Mouse (Mus musculus) megakaryocyte, embryonic 14.5 days (primary cell): Measurements from ENCODE around the gene Vps45. TPM values are rescaled to one million over a fixed set of nuclear protein-coding genes. Genes with fewer than 3 reads are reported as not detected.
"Not testable (repeated sequence)": the region's sequence is repeated elsewhere in the genome, so short reads cannot be mapped to it uniquely, and the experiment has no call there.

Experiments
- H3K27me3 ChIP-seq: replicated peaks from 2 replicates; pipeline ENCODE3; 2012; ENCODE audit warnings: inconsistent platforms
- H3K36me3 ChIP-seq: replicated peaks from 2 replicates; pipeline ENCODE3; 2012; ENCODE audit warnings: low read length, inconsistent platforms, mixed read lengths
- H3K4me1 ChIP-seq: 2 replicates; pipeline ENCODE4 v1.6.1; 2012; ENCODE audit warnings: inconsistent platforms
- H3K4me3 ChIP-seq: replicated peaks from 2 replicates; pipeline ENCODE3; 2012; ENCODE audit warnings: moderate library complexity, mild to moderate bottlenecking, inconsistent platforms
- H3K9me3 ChIP-seq: 2 replicates; pipeline ENCODE4 v1.6.1; 2012; ENCODE audit warnings: inconsistent platforms
- FLI1 ChIP-seq: IDR thresholded peaks from 2 replicates; pipeline ENCODE4 v1.6.1; 2012; ENCODE audit warnings: low read length, inconsistent platforms, mixed read lengths
- GATA1 ChIP-seq: IDR thresholded peaks from 3 replicates; pipeline ENCODE4 v1.6.1; 2012; ENCODE audit warnings: mixed read lengths, low read length, inconsistent platforms, borderline replicate concordance
- polyA plus RNA-seq: library from polyadenylated mRNA; stranded (reverse); fragments of >175 nt; gene quantifications from 2 replicates; pipeline ENCODE4 v1.2.3, GENCODE M21; 2012; ENCODE audit warnings: low replicate concordance; ENCODE audit not compliant: insufficient read depth

Gene Vps45
- polyA plus RNA-seq, 1 experiment = 19.4 TPM

- H3K27me3 ChIP-seq = no peaks in the 10 kb centered on the region
- peaks cover 45% of the 10 kb centered on the region for H3K4me1 ChIP-seq
- H3K9me3 ChIP-seq = no peaks in the 10 kb centered on the region
- H3K4me3 ChIP-seq = no peak overlapping the region
- H3K36me3 ChIP-seq = no peaks in the 10 kb centered on the region
- TF ChIP-seq GATA1 = no peak
Measured at GRCm38 (mm10) chr3:96064217-96064616, 6.0 kb upstream of the Vps45 start.

GRCm38 (mm10) chr3:96063299-96063698 is 5.0 kb upstream of the Vps45 start:
- Histone ChIP-seq H3K4me1 (peaks cover 41% of the 10 kb centered on the region), H3K27me3 (no peaks in the 10 kb centered on the region), H3K4me3 (no peak overlapping the region), H3K36me3 (no peaks in the 10 kb centered on the region), H3K9me3 (no peaks in the 10 kb centered on the region)
- TF ChIP-seq GATA1 (no peak), FLI1 (no peak)

GRCm38 (mm10) chr3:96060146-96060545 is 1.9 kb upstream of the Vps45 start:
- Histone ChIP-seq H3K4me3 (no peak overlapping the region), H3K36me3 (peaks cover 17% of the 10 kb centered on the region), H3K9me3 (no peaks in the 10 kb centered on the region), H3K4me1 (peaks cover 44% of the 10 kb centered on the region), H3K27me3 (no peaks in the 10 kb centered on the region)
- TF ChIP-seq GATA1 = no peak
- no peak for TF ChIP-seq FLI1

GRCm38 (mm10) chr3:96057747-96058204 is 490 bp downstream of the Vps45 start:
- H3K4me1 ChIP-seq = peaks cover 41% of the 10 kb centered on the region
- peak overlapping the region; percentile 97 for H3K4me3 ChIP-seq
- H3K27me3 ChIP-seq = no peaks in the 10 kb centered on the region
- H3K36me3 ChIP-seq = peaks cover 33% of the 10 kb centered on the region
- TF ChIP-seq GATA1 (no peak), FLI1 (peak; percentile 81; the same call in 1 of the 2 replicates)
- H3K9me3 ChIP-seq = no peaks in the 10 kb centered on the region

- Histone ChIP-seq H3K4me3 (no peak overlapping the region), H3K9me3 (no peaks in the 10 kb centered on the region), H3K36me3 (peaks cover 45% of the 10 kb centered on the region), H3K27me3 (no peaks in the 10 kb centered on the region), H3K4me1 (peaks cover 43% of the 10 kb centered on the region)
- no peak for TF ChIP-seq FLI1
- TF ChIP-seq GATA1 = no peak
Measured at GRCm38 (mm10) chr3:96056031-96056430, 2.2 kb downstream of the Vps45 start.

- H3K36me3 ChIP-seq = peaks cover 52% of the 10 kb centered on the region
- H3K4me1 ChIP-seq = peaks cover 44% of the 10 kb centered on the region
- no peak overlapping the region for H3K4me3 ChIP-seq
- TF ChIP-seq GATA1 (no peak), FLI1 (no peak)
- no peaks in the 10 kb centered on the region for H3K9me3 ChIP-seq
- H3K27me3 ChIP-seq = no peaks in the 10 kb centered on the region
Measured at GRCm38 (mm10) chr3:96055294-96055693, 3.0 kb downstream of the Vps45 start.

- Histone ChIP-seq H3K9me3 (no peaks in the 10 kb centered on the region), H3K4me3 (no peak overlapping the region), H3K4me1 (peaks cover 39% of the 10 kb centered on the region), H3K36me3 (peaks cover 70% of the 10 kb centered on the region), H3K27me3 (no peaks in the 10 kb centered on the region)
- no peak for TF ChIP-seq FLI1
- TF ChIP-seq GATA1 = no peak
Measured at GRCm38 (mm10) chr3:96051839-96052238, 6.4 kb downstream of the Vps45 start.

- Histone ChIP-seq H3K27me3 (no peaks in the 10 kb centered on the region), H3K36me3 (peaks cover 69% of the 10 kb centered on the region), H3K4me1 (peaks cover 33% of the 10 kb centered on the region), H3K4me3 (no peak overlapping the region), H3K9me3 (no peaks in the 10 kb centered on the region)
- TF ChIP-seq GATA1 = no peak
- TF ChIP-seq FLI1 = no peak
Measured at GRCm38 (mm10) chr3:96051186-96051585, 7.1 kb downstream of the Vps45 start.

GRCm38 (mm10) chr3:96050779-96051178 is 7.5 kb downstream of the Vps45 start:
- Histone ChIP-seq H3K4me3 (no peak overlapping the region), H3K36me3 (peaks cover 69% of the 10 kb centered on the region)

GRCm38 (mm10) chr3:96044559-96044958 is 13.7 kb downstream of the Vps45 start:
- not testable (repeated sequence) for H3K9me3 ChIP-seq
- peaks cover 67% of the 10 kb centered on the region for H3K36me3 ChIP-seq

More at GRCm38 (mm10) chr3:96050779-96051178, 7.5 kb downstream of the Vps45 start:
- Histone ChIP-seq H3K4me1 (peaks cover 29% of the 10 kb centered on the region), H3K27me3 (no peaks in the 10 kb centered on the region), H3K9me3 (no peaks in the 10 kb centered on the region)
- no peak for TF ChIP-seq FLI1
- TF ChIP-seq GATA1 = no peak

GRCm38 (mm10) chr3:96043104-96043503 is 15.2 kb downstream of the Vps45 start:
- no peaks in the 10 kb centered on the region for H3K27me3 ChIP-seq
- H3K36me3 ChIP-seq = peaks cover 73% of the 10 kb centered on the region
- no peak overlapping the region for H3K4me3 ChIP-seq
- H3K4me1 ChIP-seq = peaks cover 4% of the 10 kb centered on the region; the same call in 1 of the 2 replicates
- no peaks in the 10 kb centered on the region for H3K9me3 ChIP-seq
- TF ChIP-seq FLI1 (no peak), GATA1 (no peak)

More at GRCm38 (mm10) chr3:96044559-96044958, 13.7 kb downstream of the Vps45 start:
- not testable (repeated sequence) for H3K4me3 ChIP-seq, H3K4me1 ChIP-seq, H3K27me3 ChIP-seq
